Mouse (Mus musculus) cerebellum, postnatal 4 days (tissue): Measurements from ENCODE around the gene Zfp362.
A peak's percentile ranks its signal among the peaks of the same experiment; 100 is the strongest.

Experiments
- DNase-seq, 2 experiments: peaks; one replicate each; pipeline ENCODE4 v3.0.0; 2022; ENCODE audit warnings: low spot score in 2 of 2, mixed read lengths in 1 of 2

Zfp362 gene

GRCm38 (mm10) chr4:128760029-128760428 lies 45.8 kb downstream of the Zfp362 start:
- no peak for DNase-seq

GRCm38 (mm10) chr4:128759214-128759613 lies 46.6 kb downstream of the Zfp362 start:
- DNase-seq = no peak

GRCm38 (mm10) chr4:128755900-128756299 lies 49.9 kb downstream of the Zfp362 start:
- DNase-seq = no peak

- no peak for DNase-seq
Measured at GRCm38 (mm10) chr4:128755064-128755463, 50.8 kb downstream of the Zfp362 start, which contains the start of gene A3galt2. A3galt2 (plus strand) TSS chr4:128755364.

- DNase-seq = no peak
Measured at GRCm38 (mm10) chr4:128753571-128753970, 52.3 kb downstream of the Zfp362 start.

- no peak for DNase-seq
Measured at GRCm38 (mm10) chr4:128752031-128752757, 53.7 kb downstream of the Zfp362 start.

- DNase-seq = no peak
Measured at GRCm38 (mm10) chr4:128751006-128751405, 54.8 kb downstream of the Zfp362 start.

- no peak for DNase-seq
Measured at GRCm38 (mm10) chr4:128748309-128748708, 57.5 kb downstream of the Zfp362 start.

- no peak for DNase-seq
Measured at GRCm38 (mm10) chr4:128747614-128748270, 58.1 kb downstream of the Zfp362 start.

- DNase-seq = no peak
Measured at GRCm38 (mm10) chr4:128745160-128745559, 60.7 kb downstream of the Zfp362 start.

GRCm38 (mm10) chr4:128743031-128743626 lies 62.7 kb downstream of the Zfp362 start:
- no peak for DNase-seq

GRCm38 (mm10) chr4:128742379-128742970 lies 63.4 kb downstream of the Zfp362 start:
- no peak for DNase-seq

- no peak for DNase-seq
Measured at GRCm38 (mm10) chr4:128741906-128742305, 63.9 kb downstream of the Zfp362 start.

- no peak for DNase-seq
Measured at GRCm38 (mm10) chr4:128740878-128741277, 65.0 kb downstream of the Zfp362 start.

GRCm38 (mm10) chr4:128737825-128738610 lies 67.8 kb downstream of the Zfp362 start:
- no peak for DNase-seq

- DNase-seq = no peak
Measured at GRCm38 (mm10) chr4:128737137-128737589, 68.7 kb downstream of the Zfp362 start.

GRCm38 (mm10) chr4:128734721-128735671 lies 70.8 kb downstream of the Zfp362 start:
- no peak for DNase-seq

GRCm38 (mm10) chr4:128734217-128734616 lies 71.6 kb downstream of the Zfp362 start:
- peak in 1 of 2 experiments; percentile 55 for DNase-seq

GRCm38 (mm10) chr4:128733496-128733895 lies 72.3 kb downstream of the Zfp362 start:
- DNase-seq = no peak

GRCm38 (mm10) chr4:128732794-128733193 lies 73.1 kb downstream of the Zfp362 start:
- no peak for DNase-seq
